Mouse (Mus musculus) stomach, embryonic 16.5 days (tissue): ENCODE data around the gene Tbc1d20. TPM values are rescaled to one million over a fixed set of nuclear protein-coding genes. Genes with fewer than 3 reads are reported as not detected.

Experiments
- ATAC-seq: fragments of 200-750 bp; cut with Nextera tagmentation; 2 replicates; pipeline ENCODE4 v1.8.0; 2017; ENCODE audit warnings: moderate number of reproducible peaks, moderate TSS enrichment; ENCODE audit not compliant: insufficient read depth, low FRiP score
- H3K27ac ChIP-seq: fragments of 300-500 bp; sonication (generic); 2 replicates; pipeline ENCODE4 v1.5.1; 2014; ENCODE audit warnings: low read length
- H3K27me3 ChIP-seq: fragments of 300-500 bp; sonication (generic); 2 replicates; pipeline ENCODE4 v1.6.1; 2014; ENCODE audit warnings: low read length, control low read depth, mixed read lengths; ENCODE audit not compliant: control insufficient read depth, insufficient read depth
- H3K36me3 ChIP-seq: fragments of 300-500 bp; sonication (generic); 2 replicates; pipeline ENCODE4 v1.6.1; 2014; ENCODE audit warnings: low read length; ENCODE audit not compliant: control insufficient read depth, insufficient read depth
- H3K4me1 ChIP-seq: fragments of 300-500 bp; sonication (generic); 2 replicates; pipeline ENCODE4 v1.6.1; 2014; ENCODE audit warnings: low read length, control low read depth, mixed read lengths; ENCODE audit not compliant: control insufficient read depth, insufficient read depth
- H3K4me2 ChIP-seq: fragments of 300-500 bp; sonication (generic); 2 replicates; pipeline ENCODE4 v1.6.1; 2014; ENCODE audit warnings: low read depth, low read length, mixed read lengths
- H3K4me3 ChIP-seq: fragments of 300-500 bp; sonication (generic); replicated peaks from 2 replicates; pipeline ENCODE4 v1.5.1; 2014; ENCODE audit warnings: mild to moderate bottlenecking, low read length
- H3K9ac ChIP-seq: fragments of 300-500 bp; sonication (generic); 2 replicates; pipeline ENCODE4 v1.6.1; 2014; ENCODE audit warnings: low read length
- H3K9me3 ChIP-seq: fragments of 300-500 bp; sonication (generic); replicated peaks from 2 replicates; pipeline ENCODE4 v1.6.1; 2016; ENCODE audit warnings: low read length, control low read depth; ENCODE audit not compliant: control insufficient read depth
- WGBS: fragments of 180-500 bp; shearing (Covaris S2); extraction: QIAGEN DNeasy Blood & Tissue Kit; methylation state at CpG from one replicate; pipeline ENCODE4 v1.1.7; 2014; 5-methylcytosine and 5-hydroxymethylcytosine counted together
- polyA plus RNA-seq: library from polyadenylated mRNA; unstranded; fragments of >200 nt; fragmentation: Nextera tagmentation; extraction: Ambion mirVana; gene quantifications from 2 replicates; pipeline ENCODE4 v1.2.1, GENCODE M21; 2015

The Tbc1d20 gene
- polyA plus RNA-seq, 1 experiment from 2014 or later, result 38.9 TPM

GRCm38 (mm10) chr2:152292475-152292874 is 1.2 kb upstream of the Tbc1d20 start:
- peaks cover 16% of the 10 kb centered on the region; the same call in 1 of the 2 replicates for H3K4me1 ChIP-seq
- no peak for ATAC-seq
- H3K4me3 ChIP-seq, result no peak overlapping the region
- no peaks in the 10 kb centered on the region for H3K27me3 ChIP-seq
- no peak overlapping the region for H3K9ac ChIP-seq
- no peaks in the 10 kb centered on the region for H3K36me3 ChIP-seq
- no peak overlapping the region for H3K27ac ChIP-seq
- no peaks in the 10 kb centered on the region for H3K9me3 ChIP-seq
- no peak overlapping the region for H3K4me2 ChIP-seq
- 68% methylated on average over 2 of the region's 2 CpGs for WGBS

- peak overlapping the region; percentile 97 for H3K9ac ChIP-seq
- H3K27me3 ChIP-seq, result no peaks in the 10 kb centered on the region
- H3K36me3 ChIP-seq, result no peaks in the 10 kb centered on the region
- peak; percentile 23; the same call in 1 of the 2 replicates for ATAC-seq
- H3K4me2 ChIP-seq, result peak overlapping the region; percentile 79
- WGBS, result under 1% methylated on average over 15 of the region's 15 CpGs
- H3K4me1 ChIP-seq, result peaks cover 19% of the 10 kb centered on the region; the same call in 1 of the 2 replicates
- no peaks in the 10 kb centered on the region for H3K9me3 ChIP-seq
- no peak overlapping the region for H3K27ac ChIP-seq
- peak overlapping the region; percentile 90 for H3K4me3 ChIP-seq
Observed at GRCm38 (mm10) chr2:152293179-152293726, 375 bp upstream of the Tbc1d20 start.

DNA sequence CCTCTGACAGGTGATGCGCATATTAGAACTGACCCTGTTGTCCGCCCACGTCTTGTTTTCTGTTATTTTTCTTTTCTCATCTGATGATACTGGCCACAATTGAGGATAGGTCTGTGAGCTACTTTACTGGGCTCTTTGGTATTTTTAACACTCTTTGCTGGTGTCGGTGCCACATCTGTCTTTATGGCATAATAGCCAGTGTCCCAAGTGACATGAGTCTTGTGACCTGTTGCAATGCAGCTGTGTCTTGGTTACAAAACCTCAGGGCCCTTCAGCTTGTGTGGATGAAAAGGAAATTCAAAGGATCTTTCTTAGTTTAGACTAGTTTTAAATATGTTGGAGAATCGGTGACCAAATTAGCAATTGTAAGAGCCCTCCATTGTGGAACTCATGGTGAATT is 913 bp downstream of the Tbc1d20 start:
- no peak for ATAC-seq
- peak overlapping the region; percentile 90 for H3K4me3 ChIP-seq
- H3K9ac ChIP-seq, result peak overlapping the region; percentile 97
- H3K4me2 ChIP-seq, result peak overlapping the region; percentile 81
- no peaks in the 10 kb centered on the region for H3K27me3 ChIP-seq
- H3K4me1 ChIP-seq, result peaks cover 19% of the 10 kb centered on the region; the same call in 1 of the 2 replicates
- H3K36me3 ChIP-seq, result no peaks in the 10 kb centered on the region
- peak overlapping the region; percentile 83 for H3K27ac ChIP-seq
- H3K9me3 ChIP-seq, result no peaks in the 10 kb centered on the region
- WGBS, result 29% methylated on average over 5 of the region's 5 CpGs

GRCm38 (mm10) chr2:152302862-152303261 is 9.2 kb downstream of the Tbc1d20 start:
- no peak for ATAC-seq
- Histone ChIP-seq H3K4me1 (0 out of 2 replicates have a peak, but pooled peaks cover under 1% of the 10 kb centered on the region), H3K9me3 (no peaks in the 10 kb centered on the region), H3K36me3 (peaks cover 11% of the 10 kb centered on the region), H3K27ac (no peak overlapping the region), H3K27me3 (no peaks in the 10 kb centered on the region), H3K4me3 (no peak overlapping the region), H3K4me2 (no peak overlapping the region), H3K9ac (no peak overlapping the region)
- 70% methylated on average over 2 of the region's 2 CpGs for WGBS

GRCm38 (mm10) chr2:152303781-152304180 is 10.2 kb downstream of the Tbc1d20 start:
- Histone ChIP-seq H3K9ac (no peak overlapping the region), H3K4me3 (no peak overlapping the region)
- ATAC-seq, result no peak

DNA sequence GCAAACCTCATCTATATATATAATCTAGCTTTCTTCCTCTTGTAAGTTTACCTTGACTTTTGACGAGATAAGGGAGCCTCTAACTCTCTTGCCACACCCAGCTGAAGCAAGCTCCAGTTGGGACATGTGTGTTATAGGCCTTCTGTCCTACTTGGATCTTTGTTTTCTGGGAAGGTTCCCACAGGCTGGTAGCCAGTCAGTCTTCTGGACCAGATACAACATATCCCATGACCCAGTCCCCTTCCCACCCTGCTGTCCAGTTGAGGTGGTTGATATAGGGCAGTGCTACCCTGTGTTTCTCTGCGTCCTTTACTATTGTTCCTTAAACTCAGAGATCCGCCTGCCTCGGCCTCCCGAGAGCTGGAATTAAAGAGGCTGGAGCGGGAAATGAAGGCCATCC is 11.9 kb downstream of the Tbc1d20 start:
- Histone ChIP-seq H3K4me3 (no peak overlapping the region), H3K36me3 (peaks cover 24% of the 10 kb centered on the region), H3K4me2 (no peak overlapping the region), H3K4me1 (no peaks in the 10 kb centered on the region), H3K9me3 (no peaks in the 10 kb centered on the region), H3K9ac (no peak overlapping the region), H3K27ac (no peak overlapping the region), H3K27me3 (no peaks in the 10 kb centered on the region)
- WGBS, result 92% methylated on average over 6 of the region's 6 CpGs
- no peak for ATAC-seq

More at GRCm38 (mm10) chr2:152303781-152304180, 10.2 kb downstream of the Tbc1d20 start:
- peaks cover 21% of the 10 kb centered on the region for H3K36me3 ChIP-seq
- H3K4me1 ChIP-seq, result no peaks in the 10 kb centered on the region
- H3K27me3 ChIP-seq, result no peaks in the 10 kb centered on the region
- H3K9me3 ChIP-seq, result no peaks in the 10 kb centered on the region
- H3K27ac ChIP-seq, result no peak overlapping the region
- 61% methylated on average over 5 of the region's 5 CpGs for WGBS
- no peak overlapping the region for H3K4me2 ChIP-seq

DNA sequence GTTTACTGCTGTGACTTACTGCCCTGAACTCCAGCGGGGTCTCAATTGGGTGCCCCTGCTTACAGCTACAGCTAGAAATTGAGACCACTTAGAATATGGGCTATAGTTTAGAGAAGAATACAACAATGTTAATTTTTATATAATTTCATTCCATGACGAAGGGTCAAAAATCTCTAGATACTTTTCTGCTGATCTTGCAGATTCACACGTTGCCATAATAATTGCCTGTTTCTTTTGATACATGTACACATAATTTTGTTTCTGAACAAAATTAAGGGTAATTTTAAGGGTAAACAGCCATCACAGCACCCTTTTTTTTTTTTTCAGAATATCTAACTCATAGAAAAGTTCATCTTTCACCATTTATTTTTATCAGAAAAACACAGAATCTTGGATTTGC is 13.6 kb downstream of the Tbc1d20 start:
- no peak overlapping the region for H3K27ac ChIP-seq
- no peak overlapping the region for H3K4me2 ChIP-seq
- H3K36me3 ChIP-seq, result peaks cover 29% of the 10 kb centered on the region
- H3K9ac ChIP-seq, result no peak overlapping the region
- H3K9me3 ChIP-seq, result no peaks in the 10 kb centered on the region
- no peak for ATAC-seq
- WGBS, result 92% methylated on average over 3 of the region's 3 CpGs
- H3K27me3 ChIP-seq, result no peaks in the 10 kb centered on the region
- H3K4me3 ChIP-seq, result no peak overlapping the region
- no peaks in the 10 kb centered on the region for H3K4me1 ChIP-seq

DNA sequence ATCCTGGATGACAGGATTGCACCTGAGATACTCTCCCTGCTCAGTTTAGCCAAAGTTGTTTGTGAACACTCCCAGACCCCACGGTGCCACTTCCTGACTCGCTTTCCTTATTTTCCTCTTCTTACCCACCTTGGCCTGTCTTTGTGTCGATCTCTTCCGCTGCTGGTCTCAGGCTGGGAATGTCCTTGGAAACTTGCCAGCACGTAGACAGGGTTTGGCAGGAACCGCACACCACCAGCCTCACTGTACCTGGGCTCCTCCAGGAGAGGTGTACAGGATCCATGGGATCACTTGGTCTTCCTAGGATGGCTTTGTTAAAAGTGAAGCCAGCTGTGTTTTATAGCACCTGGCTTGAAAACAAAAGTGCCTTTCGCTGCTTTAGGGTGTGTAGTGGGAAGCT is 19.4 kb downstream of the Tbc1d20 start:
- Histone ChIP-seq H3K4me1 (no peaks in the 10 kb centered on the region), H3K27me3 (no peaks in the 10 kb centered on the region), H3K36me3 (peaks cover 17% of the 10 kb centered on the region), H3K27ac (no peak overlapping the region), H3K4me2 (no peak overlapping the region), H3K4me3 (no peak overlapping the region), H3K9me3 (no peaks in the 10 kb centered on the region), H3K9ac (no peak overlapping the region)
- peak; percentile 44; the same call in 1 of the 2 replicates for ATAC-seq
- 68% methylated on average over 7 of the region's 7 CpGs for WGBS

DNA sequence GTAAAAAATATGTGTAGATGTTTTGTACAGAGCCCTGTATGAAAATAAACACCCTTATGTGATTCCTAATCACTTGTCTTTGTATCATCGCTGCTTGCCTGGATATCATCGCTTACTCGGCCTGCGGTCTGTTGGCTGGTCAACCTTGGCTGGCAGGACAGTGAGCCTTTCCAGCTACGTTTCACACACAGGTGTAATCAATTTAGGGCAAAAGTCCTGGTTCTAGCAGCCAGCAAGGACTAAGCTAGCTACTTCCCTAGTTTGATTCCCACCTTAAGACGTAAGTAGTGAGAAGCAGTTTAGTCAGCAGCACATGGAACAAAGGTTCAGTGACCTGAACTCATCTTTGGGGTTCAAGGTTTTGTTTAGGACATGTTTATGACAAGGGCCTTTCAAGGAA is 20.3 kb downstream of the Tbc1d20 start:
- 83% methylated on average over 6 of the region's 6 CpGs for WGBS
- H3K36me3 ChIP-seq, result peaks cover 15% of the 10 kb centered on the region
- no peaks in the 10 kb centered on the region for H3K27me3 ChIP-seq
- no peaks in the 10 kb centered on the region for H3K9me3 ChIP-seq
- no peak overlapping the region for H3K4me3 ChIP-seq
- no peaks in the 10 kb centered on the region for H3K4me1 ChIP-seq
- no peak for ATAC-seq
- H3K9ac ChIP-seq, result no peak overlapping the region
- H3K4me2 ChIP-seq, result no peak overlapping the region
- H3K27ac ChIP-seq, result no peak overlapping the region
